Mouse (Mus musculus): ENCODE data around the gene Tmbim1.

DNA sequence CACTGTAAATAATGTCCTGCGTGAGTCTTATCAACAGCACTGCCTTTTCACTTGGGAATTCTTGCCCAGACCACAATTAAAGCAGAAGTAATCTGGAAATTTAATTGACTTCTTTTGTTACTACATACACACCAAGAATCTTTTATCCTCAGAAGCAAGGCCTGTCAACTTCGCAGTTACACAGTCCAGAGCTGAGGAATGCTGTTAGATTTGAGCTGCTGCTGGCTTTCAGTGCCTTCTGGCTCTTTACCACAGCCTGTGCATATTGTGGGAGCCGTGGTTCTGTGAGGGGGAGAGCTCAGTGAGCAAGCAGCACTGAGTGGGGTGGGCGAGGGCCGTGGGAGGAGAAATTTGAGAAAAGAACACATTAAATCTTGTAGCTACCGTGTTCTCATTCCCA lies 65.1 kb downstream of the Tmbim1 start:
- TF ChIP-seq CTCF (IDR thresholded peaks at IDR 0.05; ENCODE audit: extremely low read depth, insufficient read depth, insufficient read length, insufficient replicate concordance): no peak
- TF ChIP-seq POLR2A (IDR thresholded peaks at IDR 0.05; ENCODE audit: low read depth, low read length): no peak
